Mouse (Mus musculus): ENCODE data around the gene Ushbp1.

DNA sequence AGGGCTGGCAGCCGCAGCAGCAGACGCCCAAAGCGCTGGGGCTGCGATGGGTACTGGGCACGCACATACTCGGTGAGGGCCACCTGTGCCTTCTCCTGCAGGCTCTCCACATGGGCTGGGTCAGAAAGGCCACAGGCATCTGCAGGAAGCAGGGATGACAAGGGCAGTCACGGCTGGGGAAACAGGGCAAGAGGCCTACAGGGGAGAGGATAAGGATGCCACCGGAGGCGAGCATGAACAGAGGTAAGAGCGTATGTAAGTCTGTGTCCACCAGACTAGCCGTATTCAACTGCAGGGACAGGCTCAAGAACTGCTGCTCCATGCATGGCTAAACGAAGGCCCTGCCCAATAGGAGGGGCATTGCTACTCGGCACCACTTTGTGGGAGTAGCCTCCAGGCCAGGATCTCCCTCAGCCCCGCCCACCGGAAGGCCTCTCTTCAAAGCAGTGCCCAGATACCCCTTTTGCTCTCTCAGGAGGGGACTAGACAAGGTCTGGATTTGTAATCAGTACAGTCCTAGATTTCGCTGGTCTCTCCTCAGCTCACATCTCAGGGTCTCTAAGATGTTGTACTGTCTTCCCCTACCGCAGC lies 20.9 kb downstream of the Ushbp1 start:
- no peak for TF ChIP-seq CTCF (IDR thresholded peaks at IDR 0.05; ENCODE audit: low read depth, low read length)
- no peak for TF ChIP-seq GATA2 (IDR thresholded peaks at IDR 0.05; ENCODE audit: borderline replicate concordance, low read depth, low read length)

All from G1E (cell line).